Mouse (Mus musculus) spleen, embryonic (tissue): ENCODE measurements around the gene Gm3488.
"Not testable (repeated sequence)": the region's sequence is repeated elsewhere in the genome, so short reads cannot be mapped to it uniquely, and the experiment has no call there.

ENCODE experiments used
- CTCF ChIA-PET: fragments of 350-600 bp; sonication (Branson Sonifier 250); formaldehyde crosslinking; loops from one replicate; lab custom pipeline; 2022; lab: Charles Lee

Gm3488 gene

DNA sequence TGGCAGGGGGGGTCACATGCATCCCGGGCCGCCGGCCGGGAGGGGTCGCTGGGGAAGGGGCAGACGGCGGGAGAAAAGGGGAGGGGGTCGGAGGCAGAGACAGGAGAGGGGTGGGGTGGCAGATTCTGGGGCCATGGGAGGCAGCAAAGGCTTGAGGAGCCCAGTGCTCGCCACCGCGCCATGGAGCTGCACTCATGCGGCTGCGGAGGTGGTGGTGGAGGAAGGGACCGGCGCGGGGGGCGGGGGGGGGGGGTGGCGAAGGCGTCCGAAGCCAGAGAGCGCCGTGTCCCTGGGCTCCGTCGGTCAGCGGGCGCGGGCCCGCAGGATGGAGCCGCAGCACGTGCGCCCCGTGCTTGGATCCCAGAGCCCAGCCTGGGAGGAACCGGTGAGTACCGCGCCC is at the start of gene Gm3488:
TSS of gene Gm3488 (plus strand) at position 301 of the 400 bp plus-strand sequence.
- CTCF ChIA-PET, result not testable (repeated sequence)

DNA sequence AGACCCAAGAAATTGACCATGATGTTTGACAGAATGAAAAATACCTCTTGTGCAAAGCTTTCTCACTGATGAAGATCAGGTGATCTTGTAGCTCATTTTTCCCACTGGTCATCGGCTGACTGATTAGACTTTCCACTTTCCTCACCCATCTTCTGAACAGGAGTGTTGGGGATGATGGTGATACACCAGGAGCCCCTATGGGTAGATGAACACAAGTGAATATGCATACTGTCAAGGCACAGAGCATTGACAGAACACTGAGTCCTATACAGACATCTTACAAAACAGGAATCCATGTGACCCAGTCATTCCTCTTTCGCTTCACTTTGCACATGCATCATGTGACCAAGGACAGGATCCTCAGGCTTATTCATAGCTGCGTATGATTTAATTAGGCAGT is 46.1 kb upstream of the Gm3488 start, which contains the start of gene Gm3194:
TSS of gene Gm3194 (minus strand) at position 101 of the 400 bp plus-strand sequence.
- CTCF ChIA-PET, result not testable (repeated sequence)

DNA sequence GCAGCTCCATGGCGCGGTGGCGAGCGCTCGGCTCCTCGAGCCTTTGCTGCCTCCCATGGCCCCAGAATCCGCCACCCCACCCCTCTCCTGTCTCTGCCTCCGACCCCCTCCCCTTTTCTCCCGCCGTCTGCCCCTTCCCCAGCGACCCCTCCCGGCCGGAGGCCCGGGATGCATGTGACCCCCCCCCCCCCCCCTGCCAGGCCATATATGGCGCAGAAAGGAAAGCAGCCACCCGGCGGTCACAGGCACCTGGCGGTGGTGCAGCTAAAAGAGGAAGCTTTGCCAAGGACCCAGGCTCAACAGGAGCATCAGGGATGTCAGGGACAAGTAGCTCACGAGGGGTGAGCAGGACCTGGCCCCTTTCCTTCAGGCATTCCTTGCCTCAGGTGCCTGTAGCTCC is 41.0 kb upstream of the Gm3488 start:
- CTCF ChIA-PET, result not testable (repeated sequence)

DNA sequence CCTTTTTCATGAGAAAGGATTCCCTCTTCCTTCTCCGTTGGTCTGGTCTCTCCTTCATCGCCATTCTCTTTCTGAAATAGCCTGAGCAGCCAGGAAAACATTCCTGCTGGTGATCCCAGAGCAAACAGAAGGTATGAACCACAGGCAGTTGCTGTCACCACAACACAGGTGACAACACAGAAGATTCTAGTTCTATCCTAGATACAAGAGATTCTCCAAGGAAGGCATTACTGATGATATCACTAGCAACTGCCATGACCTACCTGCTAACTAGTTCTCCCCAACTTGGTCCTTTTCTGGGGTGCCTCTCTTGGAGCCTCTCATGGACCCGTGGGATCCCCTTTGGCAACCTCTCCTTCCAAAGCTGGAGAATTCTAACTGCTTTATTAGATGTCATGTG is 23.7 kb upstream of the Gm3488 start, which contains the start of gene Gm8246:
TSS of gene Gm8246 (minus strand) at position 101 of the 400 bp plus-strand sequence.
- CTCF ChIA-PET, result not testable (repeated sequence)

DNA sequence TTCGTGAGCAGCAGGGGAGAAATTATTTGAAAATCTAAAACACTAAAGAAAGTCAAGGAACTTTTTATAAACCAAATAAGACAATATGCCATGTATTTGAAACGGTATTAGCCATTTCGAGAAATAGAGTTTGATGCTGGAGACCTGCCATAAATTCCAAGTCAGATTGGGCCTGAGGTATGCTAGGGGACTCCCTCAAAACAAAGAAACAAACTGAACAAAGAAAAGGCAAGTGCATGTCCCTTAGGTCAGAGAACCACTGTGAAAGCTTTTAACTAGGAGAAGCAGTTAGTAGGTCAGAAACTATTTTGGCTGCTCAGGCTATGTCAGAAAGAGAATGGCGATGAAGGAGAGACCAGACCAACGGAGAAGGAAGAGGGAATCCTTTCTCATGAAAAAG is 17.6 kb upstream of the Gm3488 start, which contains the start of gene Gm3187:
TSS of gene Gm3187 (plus strand) at position 301 of the 400 bp plus-strand sequence.
- CTCF ChIA-PET, result not testable (repeated sequence)

DNA sequence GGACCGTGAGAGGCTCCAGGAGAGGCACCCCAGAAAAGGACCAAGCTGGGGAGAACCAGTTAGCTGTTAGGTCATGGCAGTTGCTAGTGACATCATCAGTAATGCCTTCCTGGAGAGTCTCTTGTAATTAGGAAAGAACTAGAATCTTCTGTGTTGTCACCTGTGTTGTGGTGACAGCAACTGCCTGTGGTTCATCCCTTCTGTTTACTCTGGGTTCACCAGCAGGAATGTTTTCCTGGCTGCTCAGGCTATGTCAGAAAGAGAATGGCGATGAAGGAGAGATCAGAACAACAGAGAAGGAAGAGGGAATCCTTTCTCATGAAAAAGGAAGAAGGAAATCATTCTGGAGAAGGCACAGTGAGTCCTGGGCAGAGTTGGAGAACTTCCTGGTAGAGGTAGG is 36.7 kb downstream of the Gm3488 start, which contains the start of gene Gm3532:
TSS of gene Gm3532 (plus strand) at position 301 of the 400 bp plus-strand sequence.
- CTCF ChIA-PET, result not testable (repeated sequence)
